ENCODE assay signal across 8 mouse cellular contexts in genomic region chr12:28589090-28589868, GRCm38 (mm10). TPM values are rescaled to one million over a fixed set of nuclear protein-coding genes. Genes with fewer than 3 reads are reported as not detected.
DNase-seq lines count a peak whose midpoint lies in the region; ATAC-seq and TF ChIP-seq lines count a peak whose summit lies in the region.

No protein-coding gene starts in this region.

- no peaks in the 10 kb centered on the region for H3K4me1 ChIP-seq in ES-Bruce4 (ENCODE audit: control insufficient read depth, insufficient read depth, low read length)
- peaks cover 20% of the 10 kb centered on the region for H3K4me1 ChIP-seq in forebrain, embryonic 13.5 days
- no peaks in the 10 kb centered on the region for H3K4me1 ChIP-seq in heart, postnatal 0 days (ENCODE audit: control insufficient read depth, insufficient read depth)
- no peaks in the 10 kb centered on the region for H3K4me1 ChIP-seq in liver, embryonic 15.5 days (replicated peaks)
- H3K4me1 ChIP-seq in neural tube, embryonic 14.5 days (ENCODE audit: control insufficient read depth, insufficient read depth, low read length) = peaks cover 24% of the 10 kb centered on the region
- peaks cover 9% of the 10 kb centered on the region for H3K4me1 ChIP-seq in testis, adult 2 months (ENCODE audit: control insufficient read depth, insufficient read depth, low read length)

- no peak overlapping the region for H3K27ac ChIP-seq in ES-Bruce4 (ENCODE audit: insufficient read depth, low read length)
- H3K27ac ChIP-seq in forebrain, embryonic 13.5 days = peak overlapping the region; percentile 59
- H3K27ac ChIP-seq in heart, postnatal 0 days (ENCODE audit: low read depth) = no peak overlapping the region
- H3K27ac ChIP-seq in liver, embryonic 15.5 days (replicated peaks) = no peak overlapping the region
- peak overlapping the region; percentile 71 for H3K27ac ChIP-seq in neural tube, embryonic 14.5 days (ENCODE audit: low read depth, low read length)
- H3K27ac ChIP-seq in testis, adult 2 months (ENCODE audit: control insufficient read depth, insufficient read depth, low read depth, low read length) = no peak overlapping the region

- H3K4me3 ChIP-seq in ES-Bruce4 (ENCODE audit: low read depth, low read length) = no peak overlapping the region
- H3K4me3 ChIP-seq in forebrain, embryonic 13.5 days = peak overlapping the region; percentile 44
- peak overlapping the region; percentile 43 for H3K4me3 ChIP-seq in heart, postnatal 0 days (ENCODE audit: low read depth, low read length)
- peak overlapping the region; percentile 31 for H3K4me3 ChIP-seq in liver, embryonic 15.5 days (replicated peaks)
- H3K4me3 ChIP-seq in neural tube, embryonic 14.5 days (ENCODE audit: low read depth, low read length) = peak overlapping the region; percentile 24
- peak overlapping the region; percentile 58 for H3K4me3 ChIP-seq in testis, adult 2 months (ENCODE audit: control insufficient read depth, low read depth, low read length)

- H3K9ac ChIP-seq in ES-Bruce4 (ENCODE audit: low read depth, poor library complexity, severe bottlenecking) = no peak overlapping the region
- peak overlapping the region; percentile 57 for H3K9ac ChIP-seq in forebrain, embryonic 13.5 days
- no peak overlapping the region for H3K9ac ChIP-seq in heart, postnatal 0 days (replicated peaks; ENCODE audit: low read depth, low read length)
- H3K9ac ChIP-seq in liver, embryonic 15.5 days = no peak overlapping the region
- H3K9ac ChIP-seq in neural tube, embryonic 14.5 days (replicated peaks; ENCODE audit: low read depth, low read length) = peak overlapping the region; percentile 43

- whole genome bisulfite sequencing in forebrain, embryonic 13.5 days = 9% methylated on average over 24 of the region's 24 CpGs
- WGBS in heart, postnatal 0 days = 8% methylated on average over 24 of the region's 24 CpGs
- WGBS in liver, embryonic 15.5 days (ENCODE audit: insufficient replicate concordance) = 8% methylated on average over 24 of the region's 24 CpGs
- 9% methylated on average over 24 of the region's 24 CpGs for WGBS in neural tube, embryonic 14.5 days

- peak overlapping the region; percentile 70 for H3K4me2 ChIP-seq in forebrain, embryonic 13.5 days
- peak overlapping the region; percentile 84 for H3K4me2 ChIP-seq in heart, postnatal 0 days (ENCODE audit: low read depth, low read length)
- peak overlapping the region; percentile 50 for H3K4me2 ChIP-seq in liver, embryonic 15.5 days
- peak overlapping the region; percentile 53 for H3K4me2 ChIP-seq in neural tube, embryonic 14.5 days (ENCODE audit: low read depth, low read length)

- no peak for TF ChIP-seq POLR2A in ES-Bruce4 (IDR thresholded peaks at IDR 0.05; ENCODE audit: insufficient read depth, low read length)
- no peak for TF ChIP-seq POLR2A in testis, adult 2 months (IDR thresholded peaks at IDR 0.05; ENCODE audit: control insufficient read depth, low read depth, low read length)

- DNase-seq in c-Kit-positive CD71-positive TER-119-negative erythroid progenitor cells, embryonic 14.5 days (ENCODE audit: low read depth) = peak; percentile 56
- DNase-seq in heart, postnatal 0 days (ENCODE audit: low spot score) = peak; percentile 85
- peak; percentile 86 to 91 for DNase-seq in kidney, postnatal 4 days

- no peak for TF ChIP-seq EP300 in ES-Bruce4 (IDR thresholded peaks at IDR 0.05; ENCODE audit: insufficient read depth, low read depth, low read length)
- TF ChIP-seq EP300 in heart, postnatal 0 days (IDR thresholded peaks at IDR 0.05; ENCODE audit: low read depth) = no peak

- ATAC-seq in forebrain, embryonic 13.5 days = peak; percentile 89
- ATAC-seq in heart, postnatal 0 days (ENCODE audit: insufficient read depth, low read depth) = peak; percentile 89
- ATAC-seq in liver, embryonic 15.5 days (ENCODE audit: insufficient read depth) = peak; percentile 70
- ATAC-seq in neural tube, embryonic 14.5 days (ENCODE audit: low read depth) = peak; percentile 96

- no peaks in the 10 kb centered on the region for H3K36me3 ChIP-seq in ES-Bruce4 (ENCODE audit: control insufficient read depth, insufficient read depth, low read length, poor library complexity, severe bottlenecking)
- H3K36me3 ChIP-seq in forebrain, embryonic 13.5 days (ENCODE audit: poor library complexity, severe bottlenecking) = no peaks in the 10 kb centered on the region
- H3K36me3 ChIP-seq in heart, postnatal 0 days (replicated peaks; ENCODE audit: control insufficient read depth, insufficient read depth, low read length) = no peaks in the 10 kb centered on the region
- H3K36me3 ChIP-seq in liver, embryonic 15.5 days (replicated peaks) = no peaks in the 10 kb centered on the region
- no peaks in the 10 kb centered on the region for H3K36me3 ChIP-seq in neural tube, embryonic 14.5 days (ENCODE audit: control insufficient read depth, insufficient read depth, low read length)
- H3K36me3 ChIP-seq in testis, adult 2 months (ENCODE audit: control insufficient read depth, insufficient read depth, low read length) = no peaks in the 10 kb centered on the region

- no peaks in the 10 kb centered on the region for H3K9me3 ChIP-seq in ES-Bruce4 (replicated peaks; ENCODE audit: control insufficient read depth, insufficient read depth, low read length, poor library complexity, severe bottlenecking)
- no peaks in the 10 kb centered on the region for H3K9me3 ChIP-seq in forebrain, embryonic 13.5 days (replicated peaks)
- H3K9me3 ChIP-seq in heart, postnatal 0 days (replicated peaks; ENCODE audit: control insufficient read depth, low read length) = no peaks in the 10 kb centered on the region
- no peaks in the 10 kb centered on the region for H3K9me3 ChIP-seq in liver, embryonic 15.5 days (replicated peaks)
- no peaks in the 10 kb centered on the region for H3K9me3 ChIP-seq in neural tube, embryonic 14.5 days (ENCODE audit: control insufficient read depth, low read length)

- peak; percentile 88 for TF ChIP-seq CTCF in ES-Bruce4 (IDR thresholded peaks at IDR 0.05; ENCODE audit: low read depth, low read length)
- peak; percentile 89 for TF ChIP-seq CTCF in heart, postnatal 0 days (IDR thresholded peaks at IDR 0.05; ENCODE audit: low read depth)
- peak; percentile 75; the same call in 1 of the 2 replicates for TF ChIP-seq CTCF in testis, adult 2 months (IDR thresholded peaks at IDR 0.05; ENCODE audit: control insufficient read depth, insufficient read depth, insufficient replicate concordance, low read depth, low read length)

- H3K27me3 ChIP-seq in ES-Bruce4 (ENCODE audit: control insufficient read depth, insufficient read depth, low read length, poor library complexity, severe bottlenecking) = no peaks in the 10 kb centered on the region
- H3K27me3 ChIP-seq in forebrain, embryonic 13.5 days = no peaks in the 10 kb centered on the region
- 0 out of 2 replicates have a peak, but pooled peaks cover 18% of the 10 kb centered on the region for H3K27me3 ChIP-seq in heart, postnatal 0 days (ENCODE audit: control insufficient read depth, insufficient read depth, low read length)
- peaks cover 18% of the 10 kb centered on the region; the same call in 1 of the 2 replicates for H3K27me3 ChIP-seq in liver, embryonic 15.5 days
- H3K27me3 ChIP-seq in neural tube, embryonic 14.5 days (ENCODE audit: control insufficient read depth, insufficient read depth, low read length) = no peaks in the 10 kb centered on the region
- no peaks in the 10 kb centered on the region for H3K27me3 ChIP-seq in testis, adult 2 months (ENCODE audit: control insufficient read depth, insufficient read depth, low read length)

RNA-seq across cellular contexts. Expression of gene Allc, which starts 7.0 kb away (rescaled TPM):
- not detected in 2 replicates for polyA plus RNA-seq in ES-Bruce4 (2011; ENCODE audit: insufficient read depth, insufficient read length, low read depth, missing spikeins)
- not detected in 2 replicates for polyA plus RNA-seq in forebrain, embryonic 13.5 days (2015; fragmentation: Nextera tagmentation; extraction: Ambion mirVana)
- not detected in 2 replicates for total RNA-seq in heart, postnatal 0 days (2014; rRNA removed; ENCODE audit: low replicate concordance)
- polyA plus RNA-seq in heart, postnatal 0 days (2015; fragmentation: Nextera tagmentation; extraction: Ambion mirVana) = not detected in 2 replicates
- polyA plus RNA-seq in liver, embryonic 15.5 days (2015; fragmentation: Nextera tagmentation; extraction: Ambion mirVana) = not detected in 2 replicates
- not detected in 2 replicates for polyA plus RNA-seq in neural tube, embryonic 14.5 days (2014; fragmentation: Nextera tagmentation; extraction: Ambion mirVana)
- polyA plus RNA-seq in testis, adult 2 months (2012; rRNA removed) = 295 and 340 TPM in 2 replicates

RNA-seq across cellular contexts. Expression of gene Colec11, which starts 33.9 kb away (rescaled TPM):
- not detected in 2 replicates for polyA plus RNA-seq in ES-Bruce4 (2011; ENCODE audit: insufficient read depth, insufficient read length, low read depth, missing spikeins)
- 0.18 and 0.40 TPM in 2 replicates for polyA plus RNA-seq in forebrain, embryonic 13.5 days (2015; fragmentation: Nextera tagmentation; extraction: Ambion mirVana)
- total RNA-seq in heart, postnatal 0 days (2014; rRNA removed; ENCODE audit: low replicate concordance) = 11.2 and 18.4 TPM in 2 replicates
- 28.1 and 29.4 TPM in 2 replicates for polyA plus RNA-seq in heart, postnatal 0 days (2015; fragmentation: Nextera tagmentation; extraction: Ambion mirVana)
- polyA plus RNA-seq in liver, embryonic 15.5 days (2015; fragmentation: Nextera tagmentation; extraction: Ambion mirVana) = 15.6 and 17.8 TPM in 2 replicates
- polyA plus RNA-seq in neural tube, embryonic 14.5 days (2014; fragmentation: Nextera tagmentation; extraction: Ambion mirVana) = 0.80 and 0.94 TPM in 2 replicates
- 1.2 and 1.4 TPM in 2 replicates for polyA plus RNA-seq in testis, adult 2 months (2012; rRNA removed)

RNA-seq across cellular contexts. Expression of gene Dcdc2c, which starts 37.1 kb away (rescaled TPM):
- polyA plus RNA-seq in ES-Bruce4 (2011; ENCODE audit: insufficient read depth, insufficient read length, low read depth, missing spikeins) = not detected in 2 replicates
- polyA plus RNA-seq in forebrain, embryonic 13.5 days (2015; fragmentation: Nextera tagmentation; extraction: Ambion mirVana) = not detected in 2 replicates
- total RNA-seq in heart, postnatal 0 days (2014; rRNA removed; ENCODE audit: low replicate concordance) = not detected in 2 replicates
- not detected in 2 replicates for polyA plus RNA-seq in heart, postnatal 0 days (2015; fragmentation: Nextera tagmentation; extraction: Ambion mirVana)
- 0.08 TPM in 1 of 2 replicates, not detected in the other for polyA plus RNA-seq in liver, embryonic 15.5 days (2015; fragmentation: Nextera tagmentation; extraction: Ambion mirVana)
- 0.33 TPM in 1 of 2 replicates, not detected in the other for polyA plus RNA-seq in neural tube, embryonic 14.5 days (2014; fragmentation: Nextera tagmentation; extraction: Ambion mirVana)
- 19.6 and 20.2 TPM in 2 replicates for polyA plus RNA-seq in testis, adult 2 months (2012; rRNA removed)

RNA-seq across cellular contexts. Expression of gene Rps7, which starts 46.5 kb away (rescaled TPM):
- polyA plus RNA-seq in ES-Bruce4 (2011; ENCODE audit: insufficient read depth, insufficient read length, low read depth, missing spikeins) = 1,062 and 1,139 TPM in 2 replicates
- 536 and 650 TPM in 2 replicates for polyA plus RNA-seq in forebrain, embryonic 13.5 days (2015; fragmentation: Nextera tagmentation; extraction: Ambion mirVana)
- 684 and 717 TPM in 2 replicates for total RNA-seq in heart, postnatal 0 days (2014; rRNA removed; ENCODE audit: low replicate concordance)
- 419 and 457 TPM in 2 replicates for polyA plus RNA-seq in heart, postnatal 0 days (2015; fragmentation: Nextera tagmentation; extraction: Ambion mirVana)
- 293 and 369 TPM in 2 replicates for polyA plus RNA-seq in liver, embryonic 15.5 days (2015; fragmentation: Nextera tagmentation; extraction: Ambion mirVana)
- polyA plus RNA-seq in neural tube, embryonic 14.5 days (2014; fragmentation: Nextera tagmentation; extraction: Ambion mirVana) = 537 and 647 TPM in 2 replicates
- polyA plus RNA-seq in testis, adult 2 months (2012; rRNA removed) = 312 and 337 TPM in 2 replicates

Comparison
In these comparisons a context has a peak if more than half of its experiments do, and no peak if none do; other contexts are left out.
1. H3K27ac ChIP-seq: peak in forebrain, embryonic 13.5 days (single experiment) and neural tube, embryonic 14.5 days (single experiment); none in ES-Bruce4 (single experiment), heart, postnatal 0 days (single experiment), liver, embryonic 15.5 days (single experiment) and testis, adult 2 months (single experiment).
2. H3K9ac ChIP-seq: peak in forebrain, embryonic 13.5 days (single experiment) and neural tube, embryonic 14.5 days (single experiment); none in ES-Bruce4 (single experiment), heart, postnatal 0 days (single experiment) and liver, embryonic 15.5 days (single experiment).
3. RNA of gene Allc, which starts 7.0 kb away (polyA plus RNA-seq): 295 to 340 TPM in testis, adult 2 months; not detected in forebrain, embryonic 13.5 days, not detected in neural tube, embryonic 14.5 days, not detected in ES-Bruce4, not detected in heart, postnatal 0 days and not detected in liver, embryonic 15.5 days; every median in the first group is over 100 times any median in the second.
4. RNA of gene Dcdc2c, which starts 37.1 kb away (polyA plus RNA-seq): 19.6 to 20.2 TPM in testis, adult 2 months; 0.33 TPM in neural tube, embryonic 14.5 days, not detected in forebrain, embryonic 13.5 days, not detected in heart, postnatal 0 days, 0.08 TPM in liver, embryonic 15.5 days and not detected in ES-Bruce4; every median in the first group is over 10 times any median in the second.
5. Peak in every context shown above with its lines, with median percentiles within 50 percentile points of each other: CTCF ChIP-seq, DNase-seq, ATAC-seq and H3K4me2 ChIP-seq.